Mouse (Mus musculus): ENCODE data around the gene Tmco3. TPM values are rescaled to one million over a fixed set of nuclear protein-coding genes. Genes with fewer than 3 reads are reported as not detected.

Gene Tmco3
- 16.7 and 22.4 TPM in 2 replicates for polyA plus RNA-seq (2012; rRNA removed)

DNA sequence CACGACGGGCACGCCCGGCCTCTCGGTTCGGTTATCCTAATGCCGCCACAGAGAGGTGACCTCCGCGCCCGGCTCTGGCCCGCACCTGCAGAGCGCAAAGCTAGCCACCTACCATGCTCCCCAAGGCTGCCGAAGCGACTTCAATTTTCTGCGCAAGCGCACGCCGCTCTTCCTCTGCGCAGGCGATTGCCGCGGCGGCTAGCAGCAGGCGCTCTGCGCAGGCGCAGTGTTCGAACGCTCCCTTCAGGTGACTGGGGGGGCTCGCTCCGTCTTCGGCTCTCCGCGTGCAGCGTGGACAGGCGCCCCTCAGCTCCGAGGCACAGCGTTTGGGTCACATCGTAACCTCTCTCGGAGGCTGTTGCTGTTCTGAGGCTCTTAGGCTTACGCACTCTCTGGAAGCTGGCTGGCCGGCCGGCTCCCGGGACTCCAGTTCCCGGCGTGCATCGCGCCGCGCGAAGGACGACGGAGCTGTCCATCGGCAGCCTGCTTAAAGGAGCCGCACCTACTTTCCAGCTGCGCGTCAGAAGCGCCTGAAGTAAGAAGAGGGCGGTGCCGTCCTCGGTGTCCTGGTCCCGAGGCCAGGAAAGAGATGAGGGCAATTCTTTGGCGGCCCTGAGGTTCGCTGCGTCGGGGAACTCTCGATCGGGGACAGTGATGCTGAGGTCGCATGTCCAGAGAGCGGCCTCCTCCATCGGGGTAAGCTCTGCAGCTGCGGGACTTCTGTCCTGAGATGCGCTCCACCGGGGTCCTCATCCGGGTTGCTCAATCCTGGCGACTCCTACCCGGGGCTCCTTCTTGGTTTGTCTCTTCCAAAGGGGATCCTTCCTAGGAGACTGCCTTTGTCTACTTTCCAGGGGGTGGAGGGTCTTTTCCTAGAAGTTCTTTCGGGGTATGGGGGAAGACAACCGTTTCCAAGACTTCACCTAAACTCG is at the start of gene Tmco3, which contains the start of gene Dcun1d2:
TSS of gene Tmco3 (plus strand) at position 499 of the 932 bp plus-strand sequence.
TSS of gene Dcun1d2 (minus strand) at position 440 of the 932 bp plus-strand sequence.
- no peaks in the 10 kb centered on the region for H3K36me3 ChIP-seq (ENCODE audit: control insufficient read depth, insufficient read depth, low read length)
- TF ChIP-seq POLR2A (IDR thresholded peaks at IDR 0.05; ENCODE audit: control insufficient read depth, extremely low read depth, insufficient read depth, low read length, poor library complexity) = peak; percentile 74; the same call in 1 of the 2 replicates
- peak; percentile 69 for TF ChIP-seq CTCF (IDR thresholded peaks at IDR 0.05; ENCODE audit: borderline replicate concordance, control insufficient read depth, extremely low read depth, insufficient read depth, low read length, poor library complexity)
- H3K27ac ChIP-seq (ENCODE audit: control insufficient read depth, insufficient read depth, low read length) = no peak within 1 kb of the TSS
- under 1% methylated on average over 79 of the region's 79 CpGs for WGBS
- DNase-seq = peak; percentile 94
- peak within 1 kb of the TSS; percentile 66 for H3K4me3 ChIP-seq (ENCODE audit: control insufficient read depth, insufficient read depth, low read length)
- H3K4me1 ChIP-seq (replicated peaks; ENCODE audit: control insufficient read depth, insufficient read depth, low read length) = peaks cover 6% of the 10 kb centered on the region
- H3K27me3 ChIP-seq (ENCODE audit: control insufficient read depth, insufficient read depth, low read length) = no peaks in the 10 kb centered on the region

DNA sequence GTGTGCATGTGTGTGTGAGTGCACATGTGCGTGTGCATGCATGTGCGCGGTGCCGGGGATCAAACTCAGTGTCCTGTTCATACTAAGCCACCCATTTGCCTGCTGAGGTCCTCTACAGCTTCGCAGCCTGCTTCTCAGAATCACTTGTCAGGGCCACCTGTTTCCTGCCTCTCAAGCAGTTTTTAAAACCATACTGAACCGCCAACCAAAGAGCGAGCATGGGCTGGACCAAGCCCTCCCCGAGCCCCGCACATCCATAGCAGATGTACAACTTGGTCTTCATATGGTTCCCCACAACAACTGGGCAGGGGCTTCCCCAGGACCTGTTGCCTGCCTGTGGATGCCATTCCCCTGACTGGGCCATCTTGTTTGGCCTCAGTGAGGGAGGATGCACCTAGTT is 47.9 kb upstream of the Tmco3 start:
- DNase-seq = no peak
- Histone ChIP-seq H3K27ac (ENCODE audit: control insufficient read depth, insufficient read depth, low read length) (no peak overlapping the region), H3K4me3 (ENCODE audit: control insufficient read depth, insufficient read depth, low read length) (no peak overlapping the region), H3K4me1 (replicated peaks; ENCODE audit: control insufficient read depth, insufficient read depth, low read length) (peaks cover 3% of the 10 kb centered on the region; the same call in 1 of the 2 replicates), H3K36me3 (ENCODE audit: control insufficient read depth, insufficient read depth, low read length) (no peaks in the 10 kb centered on the region), H3K27me3 (ENCODE audit: control insufficient read depth, insufficient read depth, low read length) (no peaks in the 10 kb centered on the region)
- WGBS = 11% methylated on average over 9 of the region's 9 CpGs
- TF ChIP-seq POLR2A (IDR thresholded peaks at IDR 0.05; ENCODE audit: control insufficient read depth, extremely low read depth, insufficient read depth, low read length, poor library complexity) (no peak), CTCF (IDR thresholded peaks at IDR 0.05; ENCODE audit: borderline replicate concordance, control insufficient read depth, extremely low read depth, insufficient read depth, low read length, poor library complexity) (no peak)

DNA sequence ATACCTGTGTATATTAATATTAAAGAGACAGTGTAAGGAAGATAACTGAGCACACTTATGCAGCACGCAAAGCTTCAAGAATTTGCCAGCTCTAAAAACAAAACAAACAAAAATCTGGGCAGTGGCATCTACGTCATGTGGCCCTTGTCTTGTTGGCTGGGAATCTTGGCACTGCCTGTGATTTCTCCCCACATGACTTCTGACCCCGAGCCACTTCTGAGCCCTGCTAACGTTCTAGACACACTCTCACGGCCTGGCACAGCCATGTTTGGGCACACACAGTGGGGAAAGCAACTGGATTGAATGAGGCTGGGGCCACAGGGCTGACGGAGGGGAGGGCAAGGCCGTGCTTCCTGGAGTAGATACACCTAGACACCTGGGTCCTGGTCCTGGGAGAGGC is 47.3 kb upstream of the Tmco3 start:
- TF ChIP-seq POLR2A (IDR thresholded peaks at IDR 0.05; ENCODE audit: control insufficient read depth, extremely low read depth, insufficient read depth, low read length, poor library complexity) (no peak), CTCF (IDR thresholded peaks at IDR 0.05; ENCODE audit: borderline replicate concordance, control insufficient read depth, extremely low read depth, insufficient read depth, low read length, poor library complexity) (no peak)
- H3K4me3 ChIP-seq (ENCODE audit: control insufficient read depth, insufficient read depth, low read length) = no peak overlapping the region
- no peaks in the 10 kb centered on the region for H3K27me3 ChIP-seq (ENCODE audit: control insufficient read depth, insufficient read depth, low read length)
- H3K4me1 ChIP-seq (replicated peaks; ENCODE audit: control insufficient read depth, insufficient read depth, low read length) = peaks cover 3% of the 10 kb centered on the region; the same call in 1 of the 2 replicates
- DNase-seq = no peak
- 82% methylated on average over 7 of the region's 7 CpGs for WGBS
- H3K27ac ChIP-seq (ENCODE audit: control insufficient read depth, insufficient read depth, low read length) = no peak overlapping the region
- no peaks in the 10 kb centered on the region for H3K36me3 ChIP-seq (ENCODE audit: control insufficient read depth, insufficient read depth, low read length)

DNA sequence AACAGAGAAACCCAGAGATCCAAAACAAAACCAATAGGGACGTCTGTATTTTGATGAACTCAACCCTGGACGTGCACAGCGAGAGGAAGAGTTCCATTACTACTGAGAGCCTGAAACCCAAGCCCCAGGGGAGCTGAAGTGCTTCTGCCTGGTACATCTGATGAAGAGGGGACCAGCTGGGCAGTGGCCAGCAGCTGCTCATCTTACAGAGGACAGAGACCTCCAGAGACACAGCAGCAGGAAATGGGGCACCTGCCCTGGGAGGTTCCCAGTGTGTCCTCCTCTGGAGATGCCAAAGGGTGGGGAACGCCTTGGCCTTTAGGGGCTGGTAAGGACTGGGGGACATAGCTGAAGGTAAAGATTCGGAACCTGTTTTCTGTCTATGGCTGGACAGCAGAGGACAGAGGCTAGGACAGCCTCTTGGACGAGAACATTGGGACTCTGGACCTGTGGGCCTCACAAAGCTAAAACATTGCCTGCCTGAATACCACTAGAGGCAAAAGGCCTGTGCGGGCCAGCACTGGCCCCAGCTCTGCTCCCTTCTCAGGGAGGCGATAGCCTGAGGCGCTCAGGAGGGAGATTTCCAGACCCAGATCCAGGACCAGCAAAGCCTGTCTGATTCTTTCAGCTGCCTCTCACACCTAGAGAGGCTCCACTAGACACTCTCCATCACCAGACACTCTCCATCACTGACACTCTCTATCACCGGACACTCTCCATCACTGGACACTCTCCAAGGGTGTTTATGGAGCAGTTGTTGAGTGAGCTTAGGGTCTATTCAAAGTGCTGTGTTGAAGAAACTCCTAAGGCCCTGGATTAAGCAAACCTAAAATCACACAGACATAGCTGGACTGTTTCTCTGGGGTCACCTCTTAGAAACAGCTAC is 44.8 kb upstream of the Tmco3 start:
- Histone ChIP-seq H3K27ac (ENCODE audit: control insufficient read depth, insufficient read depth, low read length) (no peak overlapping the region), H3K27me3 (ENCODE audit: control insufficient read depth, insufficient read depth, low read length) (no peaks in the 10 kb centered on the region), H3K36me3 (ENCODE audit: control insufficient read depth, insufficient read depth, low read length) (no peaks in the 10 kb centered on the region), H3K4me1 (replicated peaks; ENCODE audit: control insufficient read depth, insufficient read depth, low read length) (peaks cover 3% of the 10 kb centered on the region; the same call in 1 of the 2 replicates), H3K4me3 (ENCODE audit: control insufficient read depth, insufficient read depth, low read length) (no peak overlapping the region)
- 94% methylated on average over 10 of the region's 10 CpGs for WGBS
- no peak for DNase-seq
- TF ChIP-seq POLR2A (IDR thresholded peaks at IDR 0.05; ENCODE audit: control insufficient read depth, extremely low read depth, insufficient read depth, low read length, poor library complexity) = no peak
- TF ChIP-seq CTCF (IDR thresholded peaks at IDR 0.05; ENCODE audit: borderline replicate concordance, control insufficient read depth, extremely low read depth, insufficient read depth, low read length, poor library complexity) = no peak

DNA sequence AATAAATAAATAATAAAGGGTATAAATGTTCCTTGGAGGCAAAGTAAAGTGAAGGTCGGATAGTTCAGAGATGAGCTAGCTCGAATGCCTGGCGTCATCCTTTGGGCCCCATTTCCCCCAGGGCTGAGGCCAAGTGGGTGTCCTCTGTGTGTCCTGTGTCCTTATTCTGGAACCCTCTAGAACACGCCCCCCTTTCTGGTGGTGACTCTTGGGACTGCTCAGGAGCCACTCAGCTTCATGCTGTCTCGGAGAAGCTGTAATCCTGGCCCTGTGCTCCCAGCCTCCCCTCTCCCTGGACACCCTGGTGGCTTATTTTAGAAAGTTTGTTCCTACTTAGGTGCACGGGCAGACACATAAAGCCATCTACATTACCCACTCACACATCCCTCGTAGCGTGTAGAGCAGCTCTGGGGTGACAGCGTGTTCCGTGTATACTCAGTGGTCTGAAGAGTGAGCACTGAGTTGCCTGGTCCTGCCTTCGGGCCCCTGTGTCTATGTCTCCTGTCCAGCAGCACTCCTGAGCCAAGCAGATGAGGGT is 43.6 kb upstream of the Tmco3 start:
- no peak for DNase-seq
- WGBS = 93% methylated on average over 11 of the region's 11 CpGs
- no peak overlapping the region for H3K27ac ChIP-seq (ENCODE audit: control insufficient read depth, insufficient read depth, low read length)

More for the DNA sequence above, 43.6 kb upstream of the Tmco3 start:
- Histone ChIP-seq H3K36me3 (ENCODE audit: control insufficient read depth, insufficient read depth, low read length) (no peaks in the 10 kb centered on the region), H3K4me3 (ENCODE audit: control insufficient read depth, insufficient read depth, low read length) (no peak overlapping the region), H3K4me1 (replicated peaks; ENCODE audit: control insufficient read depth, insufficient read depth, low read length) (peaks cover 3% of the 10 kb centered on the region; the same call in 1 of the 2 replicates), H3K27me3 (ENCODE audit: control insufficient read depth, insufficient read depth, low read length) (no peaks in the 10 kb centered on the region)
- TF ChIP-seq POLR2A (IDR thresholded peaks at IDR 0.05; ENCODE audit: control insufficient read depth, extremely low read depth, insufficient read depth, low read length, poor library complexity) (no peak), CTCF (IDR thresholded peaks at IDR 0.05; ENCODE audit: borderline replicate concordance, control insufficient read depth, extremely low read depth, insufficient read depth, low read length, poor library complexity) (no peak)

Data from thymus, adult 2 months (tissue).